Mouse (Mus musculus): ENCODE measurements around the gene Lbp. TPM values are rescaled to one million over a fixed set of nuclear protein-coding genes. Genes with fewer than 3 reads are reported as not detected.

The Lbp gene
- polyA plus RNA-seq, 1 experiment from 2014 or later = 1.5 TPM

Other genes with a start within 250 kb of the Lbp start
- 4.2 and 4.7 TPM in 2 replicates for gene Tgm2, start 160.1 kb upstream of the Lbp start, polyA plus RNA-seq (2014; fragmentation: Nextera tagmentation; extraction: Ambion mirVana)
- 2.7 and 2.9 TPM in 2 replicates for gene D630003M21Rik, start 77.3 kb upstream of the Lbp start, polyA plus RNA-seq (2014; fragmentation: Nextera tagmentation; extraction: Ambion mirVana)
- gene Bpi, start 48.4 kb upstream of the Lbp start, polyA plus RNA-seq (2014; fragmentation: Nextera tagmentation; extraction: Ambion mirVana) = not detected in 2 replicates
- 20.2 and 23.8 TPM in 2 replicates for gene Snhg11, start 69.1 kb downstream of the Lbp start, polyA plus RNA-seq (2014; fragmentation: Nextera tagmentation; extraction: Ambion mirVana)
- 23.2 and 25.1 TPM in 2 replicates for gene Ralgapb, start 103.4 kb downstream of the Lbp start, polyA plus RNA-seq (2014; fragmentation: Nextera tagmentation; extraction: Ambion mirVana)
- gene Adig, start 196.1 kb downstream of the Lbp start, polyA plus RNA-seq (2014; fragmentation: Nextera tagmentation; extraction: Ambion mirVana) = not detected in 2 replicates
- gene Arhgap40, start 206.3 kb downstream of the Lbp start, polyA plus RNA-seq (2014; fragmentation: Nextera tagmentation; extraction: Ambion mirVana) = 0.15 TPM in 1 of 2 replicates, not detected in the other